Mouse (Mus musculus): ENCODE measurements around the gene Vmn2r35. TPM values are rescaled to one million over a fixed set of nuclear protein-coding genes. Genes with fewer than 3 reads are reported as not detected.
"Not testable (repeated sequence)": the region's sequence is repeated elsewhere in the genome, so short reads cannot be mapped to it uniquely, and the experiment has no call there.

Gene Vmn2r35
- polyA plus RNA-seq (2012; rRNA removed), result not detected in 2 replicates

DNA sequence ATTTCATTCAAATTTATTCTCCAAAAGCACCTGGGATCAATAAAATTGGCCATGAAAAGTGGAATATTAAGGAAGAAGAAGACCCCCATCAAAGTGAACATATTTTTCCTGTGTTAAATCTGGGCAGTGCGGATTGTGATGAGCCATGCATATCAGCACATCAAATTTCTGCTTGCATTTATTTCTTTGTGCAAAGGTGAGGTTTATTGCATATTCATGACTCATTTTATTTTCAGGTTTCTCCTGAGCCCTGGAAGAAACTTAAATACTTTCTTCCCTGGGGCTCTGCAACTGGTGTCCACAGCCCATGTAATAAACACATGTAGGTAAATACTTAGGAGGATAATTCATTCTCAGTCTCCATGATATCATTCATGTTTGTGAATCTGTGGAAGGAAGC lies at the start of gene Vmn2r35:
Gene Vmn2r35, minus strand, starts transcription at position 101 of the 400 bp plus-strand sequence.
- no CpG with 5 or more reads among the region's 1 CpGs for WGBS
- not testable (repeated sequence) for H3K36me3 ChIP-seq (ENCODE audit: control insufficient read depth, insufficient read depth, low read length); H3K27ac ChIP-seq (ENCODE audit: insufficient read depth, low read depth, low read length); H3K4me1 ChIP-seq (ENCODE audit: control insufficient read depth, insufficient read depth, low read length); H3K27me3 ChIP-seq (replicated peaks; ENCODE audit: control insufficient read depth, insufficient read depth, low read length); H3K4me3 ChIP-seq (ENCODE audit: insufficient read depth, low read depth, low read length); DNase-seq

DNA sequence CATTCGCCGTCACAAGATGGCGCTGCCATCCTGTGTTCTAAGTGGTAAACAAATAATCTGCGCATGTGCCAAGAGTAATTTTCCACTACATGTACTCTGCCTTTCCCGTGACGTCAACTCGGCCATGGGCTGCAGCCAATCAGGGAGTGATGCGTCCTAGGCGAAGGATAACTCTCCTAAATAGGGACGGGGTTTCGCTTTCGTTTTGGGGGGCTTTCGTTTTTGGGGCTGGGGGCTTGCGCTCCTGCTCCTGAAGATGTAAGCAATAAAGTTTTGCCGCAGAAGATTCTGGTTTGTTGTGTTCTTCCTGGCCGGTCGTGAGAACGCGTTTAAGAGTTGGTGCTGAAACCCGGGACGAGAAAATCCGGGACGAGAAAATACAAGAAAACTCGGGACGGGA lies 25.5 kb downstream of the Vmn2r35 start:
- H3K36me3 ChIP-seq (ENCODE audit: control insufficient read depth, insufficient read depth, low read length); H3K4me3 ChIP-seq (ENCODE audit: insufficient read depth, low read depth, low read length); H3K4me1 ChIP-seq (ENCODE audit: control insufficient read depth, insufficient read depth, low read length); H3K27ac ChIP-seq (ENCODE audit: insufficient read depth, low read depth, low read length); H3K27me3 ChIP-seq (replicated peaks; ENCODE audit: control insufficient read depth, insufficient read depth, low read length); DNase-seq: not testable (repeated sequence)
- WGBS, result 86% methylated on average over 6 of the region's 25 CpGs

Other genes starting within 250 kb of the Vmn2r35 start
- not detected in 2 replicates for gene Vmn2r34, start 130.4 kb downstream of the Vmn2r35 start, polyA plus RNA-seq (2012; rRNA removed)
- gene Vmn2r36, start 82.6 kb upstream of the Vmn2r35 start, polyA plus RNA-seq (2012; rRNA removed), result not detected in 2 replicates

All from kidney, adult 2 months (tissue).